Comparison of ENCODE assay signal across 11 mouse cellular contexts in genomic region chr16:9995814-9996210, GRCm38 (mm10). TPM values are rescaled to one million over a fixed set of nuclear protein-coding genes. Genes with fewer than 3 reads are reported as not detected.
DNase-seq lines count a peak whose midpoint lies in the region; ATAC-seq and TF ChIP-seq lines count a peak whose summit lies in the region.
"Had no signal": no experiment of that assay in that cellular context is flagged by ENCODE, and none has a peak within 500 bp of the region (broad histone marks: within the 10 kb centered on the region; RNA-seq: fewer than 3 reads in every experiment).

No protein-coding gene starts in this region.

- ATAC-seq in heart, embryonic 13.5 days (ENCODE audit: extremely low read depth, insufficient number of reproducible peaks, low FRiP score, low TSS enrichment) = no peak
- ATAC-seq in forebrain, embryonic 11.5 days (replicated peaks; ENCODE audit: low FRiP score) = no peak
- no peak for ATAC-seq in limb, embryonic 14.5 days (ENCODE audit: low FRiP score, low read depth)
- ATAC-seq in megakaryocyte-erythroid progenitor cell, adult 5-6 weeks (replicated peaks; ENCODE audit: low FRiP score, low TSS enrichment, poor library complexity, severe bottlenecking) = no peak

- H3K4me1 ChIP-seq in heart, embryonic 13.5 days = peaks cover 35% of the 10 kb centered on the region
- H3K4me1 ChIP-seq in ES-Bruce4 (ENCODE audit: control insufficient read depth, insufficient read depth, low read length) = no peaks in the 10 kb centered on the region
- peaks cover 8% of the 10 kb centered on the region for H3K4me1 ChIP-seq in forebrain, embryonic 11.5 days (replicated peaks; ENCODE audit: control insufficient read depth, insufficient read depth, low read length)
- H3K4me1 ChIP-seq in limb, embryonic 14.5 days (ENCODE audit: control insufficient read depth, insufficient read depth, low read length) = peaks cover 5% of the 10 kb centered on the region

- H3K36me3 ChIP-seq in heart, embryonic 13.5 days = no peaks in the 10 kb centered on the region
- H3K36me3 ChIP-seq in ES-Bruce4 (ENCODE audit: control insufficient read depth, insufficient read depth, low read length, poor library complexity, severe bottlenecking) = no peaks in the 10 kb centered on the region
- no peaks in the 10 kb centered on the region for H3K36me3 ChIP-seq in forebrain, embryonic 11.5 days (ENCODE audit: control insufficient read depth, insufficient read depth, low read length)
- no peaks in the 10 kb centered on the region for H3K36me3 ChIP-seq in limb, embryonic 14.5 days (ENCODE audit: control insufficient read depth, insufficient read depth, low read length)
- H3K36me3 ChIP-seq: liver, embryonic 15.5 days had no signal

- no peak for TF ChIP-seq EP300 in ES-Bruce4 (IDR thresholded peaks at IDR 0.05; ENCODE audit: insufficient read depth, low read depth, low read length)

- no peak overlapping the region for H3K9ac ChIP-seq in heart, embryonic 13.5 days
- no peak overlapping the region for H3K9ac ChIP-seq in ES-Bruce4 (ENCODE audit: low read depth, poor library complexity, severe bottlenecking)
- no peak overlapping the region for H3K9ac ChIP-seq in forebrain, embryonic 11.5 days (ENCODE audit: low read length)
- no peak overlapping the region for H3K9ac ChIP-seq in limb, embryonic 14.5 days (ENCODE audit: low read depth, low read length, severe bottlenecking)
- H3K9ac ChIP-seq: liver, embryonic 15.5 days had no signal

- 26% methylated on average over 13 of the region's 13 CpGs for WGBS in heart, embryonic 13.5 days
- 31% methylated on average over 13 of the region's 13 CpGs for WGBS in forebrain, embryonic 11.5 days
- WGBS in limb, embryonic 14.5 days = 23% methylated on average over 13 of the region's 13 CpGs

- peaks cover 75% of the 10 kb centered on the region for H3K27me3 ChIP-seq in heart, embryonic 13.5 days (replicated peaks)
- H3K27me3 ChIP-seq in ES-Bruce4 (ENCODE audit: control insufficient read depth, insufficient read depth, low read length, poor library complexity, severe bottlenecking) = peaks cover 8% of the 10 kb centered on the region
- peaks cover 46% of the 10 kb centered on the region for H3K27me3 ChIP-seq in forebrain, embryonic 11.5 days (ENCODE audit: control insufficient read depth, insufficient read depth, low read length)
- peaks cover 60% of the 10 kb centered on the region for H3K27me3 ChIP-seq in limb, embryonic 14.5 days (ENCODE audit: control insufficient read depth, insufficient read depth, low read length)

- no peaks in the 10 kb centered on the region for H3K9me3 ChIP-seq in heart, embryonic 13.5 days
- no peaks in the 10 kb centered on the region for H3K9me3 ChIP-seq in ES-Bruce4 (replicated peaks; ENCODE audit: control insufficient read depth, insufficient read depth, low read length, poor library complexity, severe bottlenecking)
- no peaks in the 10 kb centered on the region for H3K9me3 ChIP-seq in forebrain, embryonic 11.5 days (ENCODE audit: control insufficient read depth, low read length)
- no peaks in the 10 kb centered on the region for H3K9me3 ChIP-seq in limb, embryonic 14.5 days (ENCODE audit: control insufficient read depth, low read length)
- H3K9me3 ChIP-seq: liver, embryonic 15.5 days had no signal

- TF ChIP-seq CTCF in ES-Bruce4 (IDR thresholded peaks at IDR 0.05; ENCODE audit: low read depth, low read length) = no peak

- no peak overlapping the region for H3K27ac ChIP-seq in heart, embryonic 13.5 days (replicated peaks)
- no peak overlapping the region for H3K27ac ChIP-seq in ES-Bruce4 (ENCODE audit: insufficient read depth, low read length)
- H3K27ac ChIP-seq in forebrain, embryonic 11.5 days (ENCODE audit: low read depth, low read length) = no peak overlapping the region
- no peak overlapping the region for H3K27ac ChIP-seq in limb, embryonic 14.5 days (replicated peaks; ENCODE audit: low read depth, low read length)
- H3K27ac ChIP-seq: liver, embryonic 15.5 days had no signal

- no peak for DNase-seq in heart, postnatal 4 days
- DNase-seq in forebrain, embryonic 11.5 days (ENCODE audit: low spot score) = no peak
- no peak for DNase-seq in limb, embryonic 14.5 days (ENCODE audit: low spot score)
- no peak for DNase-seq in right cerebral cortex, postnatal 4 days
- DNase-seq in cerebellum, adult 18-20 months = no peak
- DNase-seq: thymus, postnatal 25 days had no signal

- peak overlapping the region; percentile 81 for H3K4me2 ChIP-seq in heart, embryonic 13.5 days
- H3K4me2 ChIP-seq in forebrain, embryonic 11.5 days (ENCODE audit: low read depth, low read length, severe bottlenecking) = peak overlapping the region; percentile 82
- H3K4me2 ChIP-seq in limb, embryonic 14.5 days (replicated peaks; ENCODE audit: low read depth, low read length, severe bottlenecking) = 0 out of 2 replicates have a peak overlapping the region, but pooled peaks have one; percentile 61
- H3K4me2 ChIP-seq: liver, embryonic 15.5 days had no signal

- peak overlapping the region; percentile 49 for H3K4me3 ChIP-seq in heart, embryonic 13.5 days
- peak overlapping the region; percentile 33; the same call in 1 of the 2 replicates for H3K4me3 ChIP-seq in ES-Bruce4 (ENCODE audit: low read depth, low read length)
- peak overlapping the region; percentile 37 for H3K4me3 ChIP-seq in forebrain, embryonic 11.5 days (ENCODE audit: low read depth, low read length)
- H3K4me3 ChIP-seq in limb, embryonic 14.5 days (replicated peaks; ENCODE audit: low read length) = peak overlapping the region; percentile 36; the same call in 1 of the 2 replicates
- H3K4me3 ChIP-seq: liver, embryonic 15.5 days had no signal

- TF ChIP-seq POLR2A in ES-Bruce4 (IDR thresholded peaks at IDR 0.05; ENCODE audit: insufficient read depth, low read length) = no peak
- TF ChIP-seq POLR2A in limb, embryonic 14.5 days (IDR thresholded peaks at IDR 0.05; ENCODE audit: borderline replicate concordance, extremely low read depth, insufficient read depth, insufficient read length) = no peak

RNA-seq across cellular contexts. Expression of gene Grin2a, which starts 0.5 kb away (rescaled TPM):
- polyA plus RNA-seq in heart, embryonic 13.5 days (2015; fragmentation: Nextera tagmentation; extraction: Ambion mirVana) = 0.55 and 0.90 TPM in 2 replicates
- total RNA-seq in heart, postnatal 4 days (2021) = under 1 TPM; 0.54 to 0.62 TPM
- polyA plus RNA-seq in ES-Bruce4 (2011; ENCODE audit: insufficient read depth, insufficient read length, low read depth, missing spikeins) = 0.37 and 0.39 TPM in 2 replicates
- polyA plus RNA-seq in forebrain, embryonic 11.5 days (2014; fragmentation: Nextera tagmentation; extraction: Ambion mirVana) = 0.91 and 1.1 TPM in 2 replicates
- 0.64 and 0.86 TPM in 2 replicates for polyA plus RNA-seq in limb, embryonic 14.5 days (2012; rRNA removed)
- polyA plus RNA-seq in limb, embryonic 14.5 days (2014; fragmentation: Nextera tagmentation; extraction: Ambion mirVana) = 1.9 and 2.0 TPM in 2 replicates
- total RNA-seq in megakaryocyte-erythroid progenitor cell, adult 5-6 weeks (2014; fragmentation: Nextera tagmentation) = not detected in 2 replicates
- not detected in 2 replicates for total RNA-seq in megakaryocyte-erythroid progenitor cell, adult 5-6 weeks (2017)
- total RNA-seq: hematopoietic stem cell, adult 5-6 weeks had no signal
- polyA plus RNA-seq: liver, embryonic 15.5 days had no signal
